13 mouse cellular contexts compared by ENCODE assay signal in genomic region chr12:107755820-107756517, GRCm38 (mm10).
A peak's percentile ranks its signal among the peaks of the same experiment; 100 is the strongest.
DNase-seq lines count a peak whose midpoint lies in the region; ATAC-seq and TF ChIP-seq lines count a peak whose summit lies in the region.
"Had no signal": no experiment of that assay in that cellular context is flagged by ENCODE, and none has a peak within 500 bp of the region (broad histone marks: within the 10 kb centered on the region; RNA-seq: fewer than 3 reads in every experiment).

No protein-coding gene starts in this region.

- peak; percentile 60 to 67 for DNase-seq in heart, adult 2 months
- peak; percentile 69 for DNase-seq in NIH3T3 (ENCODE audit: low read depth)
- peak; percentile 21 to 56 for DNase-seq in adrenal gland, postnatal 36 days
- no peak for DNase-seq in kidney, adult 2 months
- DNase-seq in natural killer cell, adult 2 months (ENCODE audit: low spot score in 2 of 2) = no peak
- DNase-seq in c-Kit-positive CD71-positive TER-119-positive erythroid progenitor cells, embryonic 14.5 days (ENCODE audit: low spot score) = no peak
- DNase-seq: cerebellum, adult 9-10 months; kidney, postnatal 36 days; liver had no signal

- H3K27ac ChIP-seq in heart, adult 2 months = no peak overlapping the region
- H3K27ac ChIP-seq in heart, embryonic 11.5 days (ENCODE audit: low read depth, low read length) = no peak overlapping the region
- 0 out of 2 replicates have a peak overlapping the region, but pooled peaks have one; percentile 7 for H3K27ac ChIP-seq in limb, embryonic 15.5 days
- no peak overlapping the region for H3K27ac ChIP-seq in kidney, adult 2 months (ENCODE audit: insufficient read depth, low read depth, low read length)
- H3K27ac ChIP-seq: forebrain, embryonic 15.5 days had no signal

- no peaks in the 10 kb centered on the region; the same call in none of the 2 replicates for H3K4me1 ChIP-seq in heart, adult 2 months (ENCODE audit: control insufficient read depth, insufficient read depth, low read length)
- H3K4me1 ChIP-seq in heart, embryonic 11.5 days (ENCODE audit: control insufficient read depth, insufficient read depth, low read length) = peaks cover 24% of the 10 kb centered on the region
- peaks cover 33% of the 10 kb centered on the region for H3K4me1 ChIP-seq in limb, embryonic 15.5 days
- H3K4me1 ChIP-seq in kidney, adult 2 months (ENCODE audit: control insufficient read depth, insufficient read depth, low read length) = no peaks in the 10 kb centered on the region

- TF ChIP-seq CTCF in heart, adult 2 months (IDR thresholded peaks at IDR 0.05) = no peak
- no peak for TF ChIP-seq CTCF in kidney, adult 2 months (conservative IDR thresholded peaks at IDR 0.05; ENCODE audit: insufficient read depth, insufficient read length, low read depth, low read length)

- TF ChIP-seq EP300 in heart, adult 2 months (IDR thresholded peaks at IDR 0.05; ENCODE audit: insufficient read depth, low read depth, low read length) = no peak

- H3K9me3 ChIP-seq in heart, embryonic 11.5 days (replicated peaks; ENCODE audit: control insufficient read depth, low read length) = no peaks in the 10 kb centered on the region
- H3K9me3 ChIP-seq in limb, embryonic 15.5 days = no peaks in the 10 kb centered on the region
- H3K9me3 ChIP-seq: forebrain, embryonic 15.5 days had no signal

- 72% methylated on average over 13 of the region's 13 CpGs for WGBS in heart, adult 2 months
- 80% methylated on average over 13 of the region's 13 CpGs for WGBS in heart, embryonic 11.5 days (ENCODE audit: insufficient replicate concordance)
- WGBS in limb, embryonic 15.5 days = 83% methylated on average over 13 of the region's 13 CpGs
- WGBS in kidney, adult 2 months = 87% methylated on average over 13 of the region's 13 CpGs

- H3K9ac ChIP-seq in heart, adult 2 months (ENCODE audit: low read depth, low read length) = no peak overlapping the region
- no peak overlapping the region for H3K9ac ChIP-seq in heart, embryonic 11.5 days (ENCODE audit: low read depth, low read length)
- no peak overlapping the region for H3K9ac ChIP-seq in limb, embryonic 15.5 days
- H3K9ac ChIP-seq: forebrain, embryonic 15.5 days; lung, embryonic 14.5 days had no signal

- H3K36me3 ChIP-seq in heart, adult 2 months (ENCODE audit: control insufficient read depth, insufficient read depth, low read length) = no peaks in the 10 kb centered on the region
- H3K36me3 ChIP-seq in heart, embryonic 11.5 days (ENCODE audit: control insufficient read depth, insufficient read depth, low read length) = no peaks in the 10 kb centered on the region
- no peaks in the 10 kb centered on the region for H3K36me3 ChIP-seq in limb, embryonic 15.5 days
- H3K36me3 ChIP-seq in kidney, adult 2 months (ENCODE audit: control insufficient read depth, insufficient read depth, low read length) = no peaks in the 10 kb centered on the region
- H3K36me3 ChIP-seq: forebrain, embryonic 15.5 days had no signal

- H3K79me2 ChIP-seq in heart, adult 2 months (replicated peaks; ENCODE audit: control insufficient read depth, insufficient read depth, low read length) = no peaks in the 10 kb centered on the region

- H3K4me3 ChIP-seq in heart, adult 2 months = no peak overlapping the region
- no peak overlapping the region for H3K4me3 ChIP-seq in heart, embryonic 11.5 days (ENCODE audit: low read depth, low read length)
- H3K4me3 ChIP-seq in limb, embryonic 15.5 days = no peak overlapping the region
- no peak overlapping the region for H3K4me3 ChIP-seq in kidney, adult 2 months (ENCODE audit: insufficient read depth, low read depth, low read length)
- H3K4me3 ChIP-seq: forebrain, embryonic 15.5 days had no signal

- ATAC-seq in heart, embryonic 11.5 days (replicated peaks; ENCODE audit: insufficient number of reproducible peaks, low FRiP score, low TSS enrichment) = no peak
- no peak for ATAC-seq in limb, embryonic 15.5 days (ENCODE audit: insufficient number of reproducible peaks, low FRiP score, low TSS enrichment, low read depth)
- ATAC-seq: forebrain, embryonic 15.5 days had no signal

- no peaks in the 10 kb centered on the region for H3K27me3 ChIP-seq in heart, adult 2 months (ENCODE audit: control insufficient read depth, insufficient read depth, low read length)
- H3K27me3 ChIP-seq in heart, embryonic 11.5 days (ENCODE audit: control insufficient read depth, insufficient read depth, low read length) = no peaks in the 10 kb centered on the region; the same call in 1 of the 2 replicates
- H3K27me3 ChIP-seq in limb, embryonic 15.5 days = no peaks in the 10 kb centered on the region
- H3K27me3 ChIP-seq in kidney, adult 2 months (replicated peaks; ENCODE audit: control insufficient read depth, insufficient read depth, low read length) = no peaks in the 10 kb centered on the region
- H3K27me3 ChIP-seq: forebrain, embryonic 15.5 days had no signal

- intact Hi-C loops in heart, adult 2 months (cut with DNase I) = no loop called here

- TF ChIP-seq POLR2A in heart, adult 2 months (IDR thresholded peaks at IDR 0.05; ENCODE audit: insufficient read depth, low read depth, low read length) = no peak
- no peak for TF ChIP-seq POLR2A in kidney, adult 2 months (IDR thresholded peaks at IDR 0.05; ENCODE audit: low read depth, low read length)

- H3K4me2 ChIP-seq in heart, embryonic 11.5 days = no peak overlapping the region
- no peak overlapping the region for H3K4me2 ChIP-seq in limb, embryonic 15.5 days
- H3K4me2 ChIP-seq: forebrain, embryonic 15.5 days; lung, embryonic 14.5 days had no signal

Comparison
In these comparisons a context has a peak if more than half of its experiments do, and no peak if none do; other contexts are left out.
1. DNase-seq: peak in heart, adult 2 months (2 of 2), NIH3T3 (single experiment) and adrenal gland, postnatal 36 days (2 of 2); none in kidney, adult 2 months (single experiment), natural killer cell, adult 2 months (0 of 2) and c-Kit-positive CD71-positive TER-119-positive erythroid progenitor cells, embryonic 14.5 days (single experiment).